Mouse (Mus musculus): Measurements from ENCODE around the gene Zfp174. TPM values are rescaled to one million over a fixed set of nuclear protein-coding genes. Genes with fewer than 3 reads are reported as not detected.
A peak's percentile ranks its signal among the peaks of the same experiment; 100 is the strongest.
"Not testable (repeated sequence)": the region's sequence is repeated elsewhere in the genome, so short reads cannot be mapped to it uniquely, and the experiment has no call there.

Gene Zfp174
- polyA plus RNA-seq, 1 experiment from 2014 or later: 0.92 TPM

GRCm38 (mm10) chr16:3848416-3848815 is 1.3 kb downstream of the Zfp174 start:
- Histone ChIP-seq H3K4me2 (ENCODE audit: low read length) (no peak overlapping the region), H3K36me3 (ENCODE audit: insufficient read depth, low read length) (no peaks in the 10 kb centered on the region), H3K27me3 (ENCODE audit: insufficient read depth, low read length) (no peaks in the 10 kb centered on the region), H3K27ac (no peak overlapping the region), H3K4me1 (replicated peaks; ENCODE audit: insufficient read depth, low read length) (no peaks in the 10 kb centered on the region), H3K9me3 (replicated peaks; ENCODE audit: low read length) (no peaks in the 10 kb centered on the region), H3K4me3 (replicated peaks; ENCODE audit: low read depth, low read length) (no peak overlapping the region), H3K9ac (ENCODE audit: low read depth, low read length) (no peak overlapping the region)
- ATAC-seq (replicated peaks; ENCODE audit: low FRiP score, low read depth) (no peak), DNase-seq (ENCODE audit: low spot score) (no peak)
- no peak for TF ChIP-seq CTCF (IDR thresholded peaks at IDR 0.05; ENCODE audit: low read depth)
- 81% methylated on average over 3 of the region's 3 CpGs for WGBS

GRCm38 (mm10) chr16:3851301-3851700 is 4.2 kb downstream of the Zfp174 start:
- not testable (repeated sequence) for H3K4me3 ChIP-seq (replicated peaks; ENCODE audit: low read depth, low read length); H3K27ac ChIP-seq; H3K9me3 ChIP-seq (replicated peaks; ENCODE audit: low read length); ATAC-seq (replicated peaks; ENCODE audit: low FRiP score, low read depth); H3K27me3 ChIP-seq (ENCODE audit: insufficient read depth, low read length); DNase-seq (ENCODE audit: low spot score); H3K4me2 ChIP-seq (ENCODE audit: low read length); H3K9ac ChIP-seq (ENCODE audit: low read depth, low read length); H3K4me1 ChIP-seq (replicated peaks; ENCODE audit: insufficient read depth, low read length); H3K36me3 ChIP-seq (ENCODE audit: insufficient read depth, low read length)
- WGBS: 86% methylated on average over 9 of the region's 13 CpGs

- no peaks in the 10 kb centered on the region for H3K36me3 ChIP-seq (ENCODE audit: insufficient read depth, low read length)
- H3K9ac ChIP-seq (ENCODE audit: low read depth, low read length): no peak overlapping the region
- no peaks in the 10 kb centered on the region for H3K27me3 ChIP-seq (ENCODE audit: insufficient read depth, low read length)
- H3K4me1 ChIP-seq (replicated peaks; ENCODE audit: insufficient read depth, low read length): no peaks in the 10 kb centered on the region
- DNase-seq (ENCODE audit: low spot score): no peak
- H3K9me3 ChIP-seq (replicated peaks; ENCODE audit: low read length): no peaks in the 10 kb centered on the region
- no peak overlapping the region for H3K4me3 ChIP-seq (replicated peaks; ENCODE audit: low read depth, low read length)
- ATAC-seq (replicated peaks; ENCODE audit: low FRiP score, low read depth): no peak
- WGBS: 37% methylated on average over 12 of the region's 12 CpGs
- no peak overlapping the region for H3K4me2 ChIP-seq (ENCODE audit: low read length)
- no peak for TF ChIP-seq CTCF (IDR thresholded peaks at IDR 0.05; ENCODE audit: low read depth)
- no peak overlapping the region for H3K27ac ChIP-seq
These were observed 5.5 kb downstream of the Zfp174 start for GRCm38 (mm10) chr16:3852586-3852985.

GRCm38 (mm10) chr16:3854437-3855182 is 7.5 kb downstream of the Zfp174 start:
- no peaks in the 10 kb centered on the region for H3K36me3 ChIP-seq (ENCODE audit: insufficient read depth, low read length)
- no peaks in the 10 kb centered on the region for H3K27me3 ChIP-seq (ENCODE audit: insufficient read depth, low read length)
- no peak overlapping the region for H3K4me3 ChIP-seq (replicated peaks; ENCODE audit: low read depth, low read length)
- H3K9ac ChIP-seq (ENCODE audit: low read depth, low read length): no peak overlapping the region
- H3K4me1 ChIP-seq (replicated peaks; ENCODE audit: insufficient read depth, low read length): no peaks in the 10 kb centered on the region
- ATAC-seq (replicated peaks; ENCODE audit: low FRiP score, low read depth) (peak; percentile 54; the same call in 1 of the 2 replicates), DNase-seq (ENCODE audit: low spot score) (peak; percentile 58)
- H3K27ac ChIP-seq: 0 out of 2 replicates have a peak overlapping the region, but pooled peaks have one; percentile 5
- H3K9me3 ChIP-seq (replicated peaks; ENCODE audit: low read length): no peaks in the 10 kb centered on the region
- H3K4me2 ChIP-seq (ENCODE audit: low read length): no peak overlapping the region
- TF ChIP-seq CTCF (IDR thresholded peaks at IDR 0.05; ENCODE audit: low read depth): no peak
- WGBS: 50% methylated on average over 11 of the region's 11 CpGs

GRCm38 (mm10) chr16:3855776-3856175 is 8.7 kb downstream of the Zfp174 start:
- Histone ChIP-seq H3K9me3 (replicated peaks; ENCODE audit: low read length) (no peaks in the 10 kb centered on the region), H3K4me2 (ENCODE audit: low read length) (no peak overlapping the region), H3K9ac (ENCODE audit: low read depth, low read length) (no peak overlapping the region), H3K27ac (no peak overlapping the region), H3K27me3 (ENCODE audit: insufficient read depth, low read length) (no peaks in the 10 kb centered on the region), H3K4me3 (replicated peaks; ENCODE audit: low read depth, low read length) (no peak overlapping the region), H3K36me3 (ENCODE audit: insufficient read depth, low read length) (0 out of 2 replicates have a peak, but pooled peaks cover 3% of the 10 kb centered on the region), H3K4me1 (replicated peaks; ENCODE audit: insufficient read depth, low read length) (no peaks in the 10 kb centered on the region)
- DNase-seq (ENCODE audit: low spot score): no peak
- TF ChIP-seq CTCF (IDR thresholded peaks at IDR 0.05; ENCODE audit: low read depth): no peak
- ATAC-seq (replicated peaks; ENCODE audit: low FRiP score, low read depth): no peak
- 88% methylated on average over 1 of the region's 1 CpGs for WGBS

GRCm38 (mm10) chr16:3859254-3859653 is 12.2 kb downstream of the Zfp174 start:
- Histone ChIP-seq H3K27me3 (ENCODE audit: insufficient read depth, low read length) (no peaks in the 10 kb centered on the region), H3K4me1 (replicated peaks; ENCODE audit: insufficient read depth, low read length) (no peaks in the 10 kb centered on the region), H3K27ac (no peak overlapping the region), H3K9me3 (replicated peaks; ENCODE audit: low read length) (no peaks in the 10 kb centered on the region), H3K36me3 (ENCODE audit: insufficient read depth, low read length) (0 out of 2 replicates have a peak, but pooled peaks cover 7% of the 10 kb centered on the region), H3K4me3 (replicated peaks; ENCODE audit: low read depth, low read length) (no peak overlapping the region), H3K4me2 (ENCODE audit: low read length) (no peak overlapping the region), H3K9ac (ENCODE audit: low read depth, low read length) (no peak overlapping the region)
- 91% methylated on average over 4 of the region's 4 CpGs for WGBS
- ATAC-seq (replicated peaks; ENCODE audit: low FRiP score, low read depth) (no peak), DNase-seq (ENCODE audit: low spot score) (no peak)
- TF ChIP-seq CTCF (IDR thresholded peaks at IDR 0.05; ENCODE audit: low read depth): no peak
